Mouse (Mus musculus) C2C12 (cell line): ENCODE measurements around the gene Hebp1.

Experiments
- CEBPB ChIP-seq: IDR thresholded peaks from one replicate; pipeline ENCODE4 v1.6.1; 2011; ENCODE audit warnings: low read depth, mild to moderate bottlenecking, control low read depth, moderate library complexity
- CTCF ChIP-seq: IDR thresholded peaks from one replicate; pipeline ENCODE4 v1.5.1; 2011; ENCODE audit not compliant: control insufficient read depth, insufficient read depth, insufficient read length
- FOSL1 ChIP-seq: IDR thresholded peaks from one replicate; pipeline ENCODE4 v1.8.0; 2011; ENCODE audit warnings: mild to moderate bottlenecking, low read length; ENCODE audit not compliant: poor library complexity, insufficient read depth, severe bottlenecking
- MAX ChIP-seq: IDR thresholded peaks from one replicate; pipeline ENCODE4 v1.6.1; 2011; ENCODE audit warnings: mild to moderate bottlenecking, control low read depth
- MYOG ChIP-seq: IDR thresholded peaks from one replicate; pipeline ENCODE4 v1.6.1; 2011; ENCODE audit not compliant: control insufficient read depth, insufficient read length; ENCODE audit errors: extremely low read depth
- USF1 ChIP-seq: IDR thresholded peaks from one replicate; pipeline ENCODE4 v1.6.1; 2011; ENCODE audit warnings: low read depth, mild to moderate bottlenecking, control low read depth, moderate library complexity

DNA sequence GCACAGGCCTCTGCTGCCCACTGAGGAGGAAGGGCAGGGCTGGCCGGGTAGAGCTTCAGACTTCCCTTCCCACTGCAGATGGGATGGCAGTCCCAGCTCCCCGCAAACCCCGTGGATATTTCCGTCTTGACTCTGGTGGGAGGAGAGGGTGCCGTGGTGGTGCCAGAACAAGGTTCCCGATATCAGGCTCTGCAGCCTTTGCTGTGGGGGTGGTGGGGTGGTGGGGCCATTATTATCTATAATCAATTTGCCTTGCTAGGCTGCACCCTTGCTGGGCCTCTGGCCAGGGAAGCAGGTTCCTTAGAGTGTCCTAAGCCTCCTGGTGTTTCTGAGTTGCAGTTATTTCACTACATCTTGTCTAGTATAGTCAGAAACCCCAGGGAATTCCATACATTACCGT, 13.3 kb upstream of the Hebp1 start:
- TF ChIP-seq CTCF: no peak
- no peak for TF ChIP-seq CEBPB
- no peak for TF ChIP-seq FOSL1
- no peak for TF ChIP-seq MAX
- no peak for TF ChIP-seq USF1
- no peak for TF ChIP-seq MYOG
